Comparison of ENCODE assay signal across 7 mouse cellular contexts in genomic region chr4:153922090-153922489, GRCm38 (mm10). TPM values are rescaled to one million over a fixed set of nuclear protein-coding genes. Genes with fewer than 3 reads are reported as not detected.
DNase-seq lines count a peak whose midpoint lies in the region; ATAC-seq and TF ChIP-seq lines count a peak whose summit lies in the region.
"Not testable (repeated sequence)": the region's sequence is repeated elsewhere in the genome, so short reads cannot be mapped to it uniquely, and the experiment has no call there.

No protein-coding gene starts in this region.

- not testable (repeated sequence) for H3K9me3 ChIP-seq in hindbrain, postnatal 0 days (ENCODE audit: low read length); lung, embryonic 14.5 days (ENCODE audit: low read depth, low read length)

- H3K36me3 ChIP-seq in hindbrain, postnatal 0 days (ENCODE audit: insufficient read depth, low read length); lung, embryonic 14.5 days (ENCODE audit: insufficient read depth); splenic B cell, adult 2 months (ENCODE audit: control insufficient read depth, insufficient read depth, low read length, poor library complexity, severe bottlenecking): not testable (repeated sequence)

- not testable (repeated sequence) for H3K4me2 ChIP-seq in hindbrain, postnatal 0 days (ENCODE audit: low read depth, low read length); lung, embryonic 14.5 days

- ATAC-seq in hindbrain, postnatal 0 days; lung, embryonic 14.5 days (ENCODE audit: insufficient read depth): not testable (repeated sequence)

- WGBS in hindbrain, postnatal 0 days = 49% methylated on average over 4 of the region's 4 CpGs
- WGBS in lung, embryonic 14.5 days = 30% methylated on average over 4 of the region's 4 CpGs

- not testable (repeated sequence) for H3K27me3 ChIP-seq in hindbrain, postnatal 0 days (ENCODE audit: insufficient read depth, low read length); lung, embryonic 14.5 days (ENCODE audit: insufficient read depth, low read length); splenic B cell, adult 2 months (ENCODE audit: control insufficient read depth, insufficient read depth, low read length, poor library complexity, severe bottlenecking)

- DNase-seq in ES-CJ7 (ENCODE audit: low read depth, low spot score) = peak; percentile 14
- DNase-seq in embryo, embryonic 10 days (ENCODE audit: low spot score) = peak; percentile 23
- not testable (repeated sequence) for DNase-seq in hindbrain, postnatal 0 days (ENCODE audit: low spot score); lung, embryonic 14.5 days
- DNase-seq in kidney, postnatal 4 days = peak; percentile 33 to 34
- DNase-seq in splenic B cell, adult 2 months (ENCODE audit: low read depth, low spot score) = peak; percentile 3
- DNase-seq in thymus, postnatal 36 days = peak; percentile 6 to 11

- H3K4me1 ChIP-seq in hindbrain, postnatal 0 days (ENCODE audit: insufficient read depth, low read length); lung, embryonic 14.5 days (ENCODE audit: insufficient read depth): not testable (repeated sequence)

- TF ChIP-seq CTCF in hindbrain, postnatal 0 days (IDR thresholded peaks at IDR 0.05; ENCODE audit: low read depth) = peak; percentile 22; the same call in 1 of the 2 replicates
- TF ChIP-seq CTCF in lung, embryonic 14.5 days (IDR thresholded peaks at IDR 0.05; ENCODE audit: low read depth) = peak; percentile 29

- H3K9ac ChIP-seq in hindbrain, postnatal 0 days (replicated peaks; ENCODE audit: low read length); lung, embryonic 14.5 days: not testable (repeated sequence)

- H3K4me3 ChIP-seq in hindbrain, postnatal 0 days (ENCODE audit: low read length); lung, embryonic 14.5 days (ENCODE audit: low read depth, low read length): not testable (repeated sequence)

- not testable (repeated sequence) for H3K27ac ChIP-seq in hindbrain, postnatal 0 days; lung, embryonic 14.5 days (ENCODE audit: low read depth)

RNA-seq across cellular contexts. Expression of gene A430005L14Rik, which starts 34.9 kb away (rescaled TPM):
- total RNA-seq in hindbrain, postnatal 0 days (2014; rRNA removed) = 18.9 and 47.4 TPM in 2 replicates
- 45.3 and 48.2 TPM in 2 replicates for polyA plus RNA-seq in hindbrain, postnatal 0 days (2015; fragmentation: Nextera tagmentation; extraction: Ambion mirVana)
- 86.9 and 91.4 TPM in 2 replicates for polyA plus RNA-seq in lung, embryonic 14.5 days (2014; fragmentation: Nextera tagmentation; extraction: Ambion mirVana)

RNA-seq across cellular contexts. Expression of gene Dffb, which starts 52.8 kb away (rescaled TPM):
- 15.1 and 25.7 TPM in 2 replicates for total RNA-seq in hindbrain, postnatal 0 days (2014; rRNA removed)
- 10.6 and 13.1 TPM in 2 replicates for polyA plus RNA-seq in hindbrain, postnatal 0 days (2015; fragmentation: Nextera tagmentation; extraction: Ambion mirVana)
- 11.1 and 12.4 TPM in 2 replicates for polyA plus RNA-seq in lung, embryonic 14.5 days (2014; fragmentation: Nextera tagmentation; extraction: Ambion mirVana)

RNA-seq across cellular contexts. Expression of gene Cep104, which starts 52.9 kb away (rescaled TPM):
- 11.2 and 11.7 TPM in 2 replicates for total RNA-seq in hindbrain, postnatal 0 days (2014; rRNA removed)
- polyA plus RNA-seq in hindbrain, postnatal 0 days (2015; fragmentation: Nextera tagmentation; extraction: Ambion mirVana) = 11.6 and 13.9 TPM in 2 replicates
- 18.9 and 21.4 TPM in 2 replicates for polyA plus RNA-seq in lung, embryonic 14.5 days (2014; fragmentation: Nextera tagmentation; extraction: Ambion mirVana)
